Mouse (Mus musculus): ENCODE results near the gene Mydgf. TPM values are rescaled to one million over a fixed set of nuclear protein-coding genes. Genes with fewer than 3 reads are reported as not detected.

Gene Mydgf
- polyA plus RNA-seq, 1 experiment from 2014 or later, result 62.3 TPM

DNA sequence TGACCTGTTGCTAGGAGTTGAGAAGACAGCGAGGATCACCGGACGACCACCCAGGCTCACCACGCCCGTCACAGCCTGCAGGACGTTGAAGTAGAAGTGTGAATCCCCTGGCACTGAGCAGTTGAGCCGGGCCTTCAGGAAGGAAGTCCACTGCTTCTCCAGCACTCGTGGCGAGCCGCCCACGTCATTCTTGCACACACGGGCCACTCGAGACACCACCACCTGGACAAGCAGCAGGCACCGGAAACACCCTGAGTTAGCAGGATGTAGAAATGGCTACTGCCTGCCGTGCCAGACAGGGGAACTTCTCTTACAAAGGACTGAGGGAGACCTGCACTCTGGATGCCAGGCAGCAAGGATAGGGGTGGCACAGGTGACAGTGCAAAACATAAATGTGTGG, 55.5 kb downstream of the Mydgf start:
- ATAC-seq (replicated peaks; ENCODE audit: insufficient number of reproducible peaks, insufficient read depth, low FRiP score, low read depth), result no peak
- H3K9me3 ChIP-seq (replicated peaks), result no peaks in the 10 kb centered on the region
- no peaks in the 10 kb centered on the region for H3K36me3 ChIP-seq
- no peak overlapping the region for H3K4me3 ChIP-seq
- no peak overlapping the region for H3K27ac ChIP-seq
- H3K4me1 ChIP-seq (replicated peaks), result peaks cover 13% of the 10 kb centered on the region
- peaks cover 27% of the 10 kb centered on the region for H3K27me3 ChIP-seq
- no peak overlapping the region for H3K4me2 ChIP-seq
- H3K9ac ChIP-seq, result no peak overlapping the region
- 76% methylated on average over 15 of the region's 15 CpGs for WGBS

DNA sequence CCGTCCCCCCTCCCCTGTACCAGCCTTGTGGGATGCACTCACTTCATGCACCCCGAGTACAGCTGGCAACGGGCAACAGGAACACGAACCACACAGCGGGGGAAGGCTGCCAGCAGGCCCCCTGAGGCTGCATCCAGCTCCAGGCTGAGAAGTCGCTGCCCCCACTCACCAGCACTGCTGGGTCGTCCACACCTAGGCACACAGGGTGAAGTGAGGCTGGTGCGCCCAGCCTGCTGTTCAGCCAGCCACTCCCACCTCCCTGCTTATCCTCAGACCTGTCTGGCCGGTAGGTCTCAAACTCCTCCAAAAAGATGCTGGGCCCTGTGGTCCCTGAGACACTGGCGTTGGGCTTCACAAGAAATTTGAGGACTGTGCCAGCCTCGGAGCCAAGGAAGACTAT, 57.5 kb downstream of the Mydgf start:
- H3K4me1 ChIP-seq (replicated peaks), result peaks cover 10% of the 10 kb centered on the region
- no peaks in the 10 kb centered on the region for H3K36me3 ChIP-seq
- peaks cover 47% of the 10 kb centered on the region for H3K27me3 ChIP-seq
- H3K9ac ChIP-seq, result no peak overlapping the region
- WGBS, result 74% methylated on average over 11 of the region's 11 CpGs
- peaks cover 7% of the 10 kb centered on the region; the same call in 1 of the 2 replicates for H3K9me3 ChIP-seq (replicated peaks)
- H3K27ac ChIP-seq, result no peak overlapping the region
- no peak overlapping the region for H3K4me3 ChIP-seq
- no peak overlapping the region for H3K4me2 ChIP-seq
- no peak for ATAC-seq (replicated peaks; ENCODE audit: insufficient number of reproducible peaks, insufficient read depth, low FRiP score, low read depth)

Small RNAs within 50 kb of the gene (microRNA-seq; reads per million reads assigned to microRNA genes)
- not detected for gene Gm44397

Other genes with a start within 250 kb of the Mydgf start
- 4.3 and 5.5 TPM in 2 replicates for gene Zfp119b, start 234.4 kb downstream of the Mydgf start, polyA plus RNA-seq (2015; fragmentation: Nextera tagmentation; extraction: Ambion mirVana)
- 0.87 and 2.2 TPM in 2 replicates for gene Ebi3, start 231.3 kb downstream of the Mydgf start, polyA plus RNA-seq (2015; fragmentation: Nextera tagmentation; extraction: Ambion mirVana)
- 13.9 and 18.2 TPM in 2 replicates for gene Yju2, start 224.8 kb downstream of the Mydgf start, polyA plus RNA-seq (2015; fragmentation: Nextera tagmentation; extraction: Ambion mirVana)
- gene Shd, start 213.5 kb downstream of the Mydgf start, polyA plus RNA-seq (2015; fragmentation: Nextera tagmentation; extraction: Ambion mirVana), result 6.6 and 8.7 TPM in 2 replicates
- gene Fsd1, start 197.4 kb downstream of the Mydgf start, polyA plus RNA-seq (2015; fragmentation: Nextera tagmentation; extraction: Ambion mirVana), result 2.6 and 5.0 TPM in 2 replicates
- gene Stap2, start 178.3 kb downstream of the Mydgf start, polyA plus RNA-seq (2015; fragmentation: Nextera tagmentation; extraction: Ambion mirVana), result 13.7 and 17.2 TPM in 2 replicates
- 61.1 and 81.1 TPM in 2 replicates for gene Mpnd, start 178.2 kb downstream of the Mydgf start, polyA plus RNA-seq (2015; fragmentation: Nextera tagmentation; extraction: Ambion mirVana)
- 67.0 and 93.4 TPM in 2 replicates for gene Sh3gl1, start 147.3 kb downstream of the Mydgf start, polyA plus RNA-seq (2015; fragmentation: Nextera tagmentation; extraction: Ambion mirVana)
- 10.1 and 15.0 TPM in 2 replicates for gene Chaf1a, start 143.5 kb downstream of the Mydgf start, polyA plus RNA-seq (2015; fragmentation: Nextera tagmentation; extraction: Ambion mirVana)
- 42.0 and 45.0 TPM in 2 replicates for gene Ubxn6, start 108.9 kb downstream of the Mydgf start, polyA plus RNA-seq (2015; fragmentation: Nextera tagmentation; extraction: Ambion mirVana)
- 65.8 and 86.4 TPM in 2 replicates for gene Hdgfl2, start 104.3 kb downstream of the Mydgf start, polyA plus RNA-seq (2015; fragmentation: Nextera tagmentation; extraction: Ambion mirVana)
- gene Plin4, start 74.1 kb downstream of the Mydgf start, polyA plus RNA-seq (2015; fragmentation: Nextera tagmentation; extraction: Ambion mirVana), result 0.41 and 0.57 TPM in 2 replicates
- gene Plin5, start 66.3 kb downstream of the Mydgf start, polyA plus RNA-seq (2015; fragmentation: Nextera tagmentation; extraction: Ambion mirVana), result 1.0 and 1.1 TPM in 2 replicates
- gene Lrg1, start 61.9 kb downstream of the Mydgf start, polyA plus RNA-seq (2015; fragmentation: Nextera tagmentation; extraction: Ambion mirVana), result 1.0 and 1.3 TPM in 2 replicates
- 0.92 and 1.3 TPM in 2 replicates for gene Sema6b, start 43.6 kb downstream of the Mydgf start, polyA plus RNA-seq (2015; fragmentation: Nextera tagmentation; extraction: Ambion mirVana)
- gene Tnfaip8l1, start 21.4 kb downstream of the Mydgf start, polyA plus RNA-seq (2015; fragmentation: Nextera tagmentation; extraction: Ambion mirVana), result 6.7 and 9.2 TPM in 2 replicates
- gene Dpp9, start 35.0 kb upstream of the Mydgf start, polyA plus RNA-seq (2015; fragmentation: Nextera tagmentation; extraction: Ambion mirVana), result 19.7 and 25.7 TPM in 2 replicates
- gene Fem1a, start 72.9 kb upstream of the Mydgf start, polyA plus RNA-seq (2015; fragmentation: Nextera tagmentation; extraction: Ambion mirVana), result 19.4 and 22.5 TPM in 2 replicates
- gene Ticam1, start 92.9 kb upstream of the Mydgf start, polyA plus RNA-seq (2015; fragmentation: Nextera tagmentation; extraction: Ambion mirVana), result 6.9 and 8.3 TPM in 2 replicates
- gene Plin3, start 109.0 kb upstream of the Mydgf start, polyA plus RNA-seq (2015; fragmentation: Nextera tagmentation; extraction: Ambion mirVana), result 61.1 and 78.3 TPM in 2 replicates
- gene Arrdc5, start 116.4 kb upstream of the Mydgf start, polyA plus RNA-seq (2015; fragmentation: Nextera tagmentation; extraction: Ambion mirVana), result 0.13 TPM in 1 of 2 replicates, not detected in the other
- 51.3 and 83.9 TPM in 2 replicates for gene Uhrf1, start 119.4 kb upstream of the Mydgf start, polyA plus RNA-seq (2015; fragmentation: Nextera tagmentation; extraction: Ambion mirVana)
- gene Kdm4b, start 142.1 kb upstream of the Mydgf start, polyA plus RNA-seq (2015; fragmentation: Nextera tagmentation; extraction: Ambion mirVana), result 26.1 and 31.2 TPM in 2 replicates